Mouse (Mus musculus) kidney, embryonic 15.5 days (tissue): Measurements from ENCODE around the gene Car12. TPM values are rescaled to one million over a fixed set of nuclear protein-coding genes. Genes with fewer than 3 reads are reported as not detected.
A peak's percentile ranks its signal among the peaks of the same experiment; 100 is the strongest.

ENCODE experiments used
- ATAC-seq: fragments of 200-750 bp; cut with Nextera tagmentation; replicated peaks from 2 replicates; pipeline ENCODE4 v1.8.0; 2017; ENCODE audit warnings: moderate TSS enrichment; ENCODE audit not compliant: low FRiP score
- H3K27ac ChIP-seq: fragments of 300-500 bp; sonication (generic); 2 replicates; pipeline ENCODE4 v1.5.1; 2015; ENCODE audit warnings: mild to moderate bottlenecking, inconsistent platforms
- H3K27me3 ChIP-seq: fragments of 300-500 bp; sonication (generic); 2 replicates; pipeline ENCODE4 v1.6.1; 2015; ENCODE audit warnings: inconsistent platforms
- H3K36me3 ChIP-seq: fragments of 300-500 bp; sonication (generic); 2 replicates; pipeline ENCODE4 v1.6.1; 2015; ENCODE audit warnings: inconsistent platforms
- H3K4me1 ChIP-seq: fragments of 300-500 bp; sonication (generic); 2 replicates; pipeline ENCODE4 v1.6.1; 2015; ENCODE audit warnings: inconsistent platforms
- H3K4me2 ChIP-seq: fragments of 300-500 bp; sonication (generic); 2 replicates; pipeline ENCODE4 v1.6.1; 2015; ENCODE audit warnings: moderate library complexity, mild to moderate bottlenecking, inconsistent platforms
- H3K4me3 ChIP-seq: fragments of 300-500 bp; sonication (generic); replicated peaks from 2 replicates; pipeline ENCODE4 v1.5.1; 2015; ENCODE audit warnings: mild to moderate bottlenecking, inconsistent platforms
- H3K9ac ChIP-seq: fragments of 300-500 bp; sonication (generic); 2 replicates; pipeline ENCODE4 v1.6.1; 2015; ENCODE audit warnings: mild to moderate bottlenecking, inconsistent platforms
- H3K9me3 ChIP-seq: fragments of 300-500 bp; sonication (generic); replicated peaks from 2 replicates; pipeline ENCODE4 v1.6.1; 2016; ENCODE audit warnings: inconsistent platforms
- WGBS: fragments of 180-500 bp; shearing (Covaris S2); methylation state at CpG from one replicate; pipeline ENCODE4 v1.1.7; 2015; ENCODE audit warnings: mixed read lengths; 5-methylcytosine and 5-hydroxymethylcytosine counted together
- polyA plus RNA-seq: library from polyadenylated mRNA; unstranded; fragments of >200 nt; fragmentation: Nextera tagmentation; extraction: Ambion mirVana; gene quantifications from 2 replicates; pipeline ENCODE4 v1.2.1, GENCODE M21; 2015

Gene Car12
- polyA plus RNA-seq, 1 experiment from 2014 or later: 14.5 TPM

DNA sequence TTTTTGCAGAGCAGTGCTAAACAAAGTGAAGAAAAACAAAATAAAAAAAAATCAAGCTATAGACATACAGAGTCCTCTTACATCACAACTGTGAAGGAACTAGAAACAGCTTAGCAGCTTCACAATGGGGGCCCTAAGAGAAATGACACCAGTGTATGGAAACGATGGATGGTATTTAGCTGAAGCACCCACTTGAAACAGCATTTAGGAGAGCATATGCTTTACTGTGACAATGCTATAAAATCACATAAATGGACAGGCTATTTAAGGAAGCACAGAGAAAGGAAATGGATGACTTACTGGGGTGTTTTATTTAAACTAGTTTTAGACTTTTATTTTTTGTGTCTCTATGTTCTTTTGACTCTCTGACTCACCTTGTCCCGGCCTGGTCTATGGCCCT is 25.8 kb upstream of the Car12 start:
- no peaks in the 10 kb centered on the region for H3K9me3 ChIP-seq
- WGBS: 74% methylated on average over 2 of the region's 2 CpGs
- H3K27ac ChIP-seq: no peak overlapping the region
- H3K4me1 ChIP-seq: no peaks in the 10 kb centered on the region
- H3K36me3 ChIP-seq: no peaks in the 10 kb centered on the region
- H3K9ac ChIP-seq: no peak overlapping the region
- ATAC-seq: no peak
- no peak overlapping the region for H3K4me2 ChIP-seq
- H3K27me3 ChIP-seq: no peaks in the 10 kb centered on the region
- H3K4me3 ChIP-seq: no peak overlapping the region

DNA sequence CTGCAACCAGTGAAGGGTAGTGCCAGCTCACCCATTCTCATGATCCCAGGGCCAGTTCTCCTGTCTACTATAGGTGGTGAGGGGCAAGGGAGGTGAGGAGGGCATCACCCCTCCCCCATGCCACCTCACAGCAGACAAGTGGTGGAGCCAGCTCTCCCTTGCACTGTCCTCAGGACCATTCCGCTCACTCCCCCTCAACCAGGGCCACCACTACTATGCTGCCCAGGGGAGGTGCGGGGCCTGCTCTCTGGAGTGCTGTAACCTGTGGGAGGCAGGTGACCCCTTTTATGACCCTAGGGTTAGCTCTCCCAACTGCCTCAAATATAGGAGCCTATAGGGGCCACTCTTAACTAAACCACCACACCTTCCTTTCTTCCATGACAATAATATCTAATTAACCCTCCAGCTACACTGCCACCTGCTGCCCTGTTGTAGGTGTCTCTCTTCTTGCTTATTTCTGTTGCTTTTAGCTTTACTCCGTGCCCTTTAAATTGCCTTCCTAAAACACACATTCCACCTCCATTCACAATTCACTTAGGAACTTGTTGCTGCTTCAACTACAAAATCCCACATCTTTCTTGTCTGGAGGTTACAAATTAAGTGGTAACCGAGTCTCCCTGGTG is 21.7 kb upstream of the Car12 start:
- ATAC-seq: no peak
- H3K4me1 ChIP-seq: no peaks in the 10 kb centered on the region

DNA sequence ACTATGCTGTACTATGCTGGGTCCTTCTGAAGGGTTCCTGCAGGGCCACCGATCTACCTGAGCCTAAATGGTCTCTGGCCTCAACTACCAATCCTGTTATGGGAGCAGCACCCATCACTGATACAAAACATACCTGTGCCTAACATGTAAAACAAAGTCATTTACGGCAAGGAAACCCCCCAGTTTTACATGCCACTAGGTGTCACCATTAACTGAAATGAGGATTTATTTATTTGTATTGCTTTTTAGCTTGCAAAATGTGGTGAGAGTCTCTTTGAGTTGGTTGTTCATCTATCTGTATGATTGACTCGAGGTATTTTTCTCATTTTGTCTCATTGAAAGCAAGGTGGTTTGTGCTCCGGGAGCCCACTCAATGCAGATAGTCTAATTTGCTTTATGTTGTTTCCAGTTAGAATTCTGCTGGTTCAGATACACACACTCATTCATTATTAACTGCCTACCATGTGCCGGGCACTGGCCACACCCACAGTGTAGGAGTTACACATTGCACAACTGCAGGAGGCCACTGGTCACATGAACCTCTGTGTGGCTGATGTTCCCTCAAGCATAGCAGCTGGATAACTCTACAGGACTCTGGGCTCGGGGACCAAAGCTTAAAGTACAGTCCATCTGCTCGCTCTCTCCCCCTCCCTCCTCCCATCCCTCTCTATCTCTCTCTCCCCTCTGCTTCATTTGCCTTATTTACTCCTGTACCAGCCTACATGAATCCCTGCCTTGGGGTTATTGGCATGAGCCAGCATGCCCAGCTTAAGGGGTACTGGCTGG is 15.9 kb upstream of the Car12 start:
- 64% methylated on average over 7 of the region's 7 CpGs for WGBS
- H3K27me3 ChIP-seq: no peaks in the 10 kb centered on the region
- peak; percentile 95 for ATAC-seq

More for the DNA sequence above, 21.7 kb upstream of the Car12 start:
- H3K9ac ChIP-seq: no peak overlapping the region
- no peak overlapping the region for H3K4me2 ChIP-seq
- H3K36me3 ChIP-seq: no peaks in the 10 kb centered on the region
- no peaks in the 10 kb centered on the region for H3K9me3 ChIP-seq
- no peak overlapping the region for H3K27ac ChIP-seq
- WGBS: 69% methylated on average over 4 of the region's 4 CpGs
- H3K27me3 ChIP-seq: no peaks in the 10 kb centered on the region
- H3K4me3 ChIP-seq: no peak overlapping the region

DNA sequence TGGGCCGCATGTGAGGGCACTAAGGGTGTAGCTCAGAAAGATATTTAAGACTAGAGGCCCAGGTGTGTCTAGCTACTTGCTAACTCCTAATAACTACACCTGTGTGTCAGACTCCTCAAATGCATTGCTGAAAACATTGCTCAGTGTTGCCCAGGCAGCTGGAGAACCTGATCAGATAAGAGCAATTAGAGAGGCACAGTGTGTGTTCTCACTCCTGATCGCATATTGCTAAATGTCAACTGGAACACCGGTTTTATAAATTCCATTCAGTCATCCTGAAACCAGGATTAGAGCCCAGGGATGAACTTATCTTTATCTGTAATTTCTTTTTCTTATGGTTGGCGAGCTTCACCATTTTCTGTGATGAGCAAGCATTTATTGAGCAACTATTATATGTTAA is 13.7 kb upstream of the Car12 start:
- H3K4me3 ChIP-seq: no peak overlapping the region
- H3K4me1 ChIP-seq: peaks cover 10% of the 10 kb centered on the region
- H3K9ac ChIP-seq: no peak overlapping the region
- 86% methylated on average over 4 of the region's 4 CpGs for WGBS
- no peaks in the 10 kb centered on the region for H3K9me3 ChIP-seq
- H3K27me3 ChIP-seq: no peaks in the 10 kb centered on the region
- no peak for ATAC-seq
- no peak overlapping the region for H3K27ac ChIP-seq
- no peaks in the 10 kb centered on the region for H3K36me3 ChIP-seq
- H3K4me2 ChIP-seq: no peak overlapping the region

More for the DNA sequence above, 15.9 kb upstream of the Car12 start:
- peak overlapping the region; percentile 69 for H3K27ac ChIP-seq
- H3K4me2 ChIP-seq: 0 out of 2 replicates have a peak overlapping the region, but pooled peaks have one; percentile 2
- H3K36me3 ChIP-seq: no peaks in the 10 kb centered on the region
- H3K4me3 ChIP-seq: no peak overlapping the region
- no peak overlapping the region for H3K9ac ChIP-seq
- no peaks in the 10 kb centered on the region for H3K9me3 ChIP-seq
- peaks cover 10% of the 10 kb centered on the region for H3K4me1 ChIP-seq

DNA sequence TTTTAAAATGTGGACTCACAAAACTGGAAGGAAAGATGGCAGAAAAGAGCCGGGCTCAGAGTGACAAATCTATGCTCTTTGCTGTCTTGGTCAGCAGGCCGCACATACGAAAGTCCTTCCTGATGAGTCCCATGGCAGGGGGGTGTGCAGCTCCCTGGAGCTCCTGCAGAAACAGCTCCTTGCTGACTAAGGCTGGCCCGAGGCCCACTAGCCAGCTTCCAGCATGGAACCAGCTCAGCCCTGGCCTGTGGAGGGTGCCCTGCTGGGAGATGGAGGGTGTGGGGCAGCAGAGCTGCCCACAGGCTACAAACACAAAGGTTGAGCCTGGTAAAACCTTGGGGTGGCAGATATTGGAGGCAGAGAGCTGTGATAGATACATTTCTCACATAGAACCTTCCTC is 10.5 kb upstream of the Car12 start:
- H3K27ac ChIP-seq: no peak overlapping the region
- no peak overlapping the region for H3K9ac ChIP-seq
- no peaks in the 10 kb centered on the region for H3K36me3 ChIP-seq
- WGBS: 82% methylated on average over 4 of the region's 4 CpGs
- no peak overlapping the region for H3K4me3 ChIP-seq
- no peaks in the 10 kb centered on the region for H3K9me3 ChIP-seq
- no peaks in the 10 kb centered on the region for H3K27me3 ChIP-seq
- H3K4me2 ChIP-seq: no peak overlapping the region
- no peak for ATAC-seq
- peaks cover 12% of the 10 kb centered on the region for H3K4me1 ChIP-seq

DNA sequence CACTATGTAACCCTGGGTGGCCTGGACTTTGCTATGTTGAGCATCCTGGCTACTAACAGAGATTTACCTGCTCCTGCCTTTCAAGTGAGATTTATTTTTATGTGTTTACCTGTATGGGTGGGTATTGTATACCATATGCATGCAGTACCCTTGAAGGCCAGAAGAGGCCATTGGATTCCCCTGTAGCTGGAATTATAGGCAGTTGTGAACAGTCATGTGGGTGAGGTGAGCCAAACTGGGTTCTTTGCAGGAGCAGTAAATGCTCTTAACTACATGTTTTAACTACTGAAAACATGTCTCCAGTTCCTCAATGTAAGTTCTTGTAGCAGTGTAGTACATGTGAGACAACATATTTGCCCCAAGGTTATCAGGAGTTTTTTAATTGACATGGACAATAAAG is 8.1 kb upstream of the Car12 start:
- H3K27me3 ChIP-seq: peaks cover 3% of the 10 kb centered on the region; the same call in 1 of the 2 replicates
- no peaks in the 10 kb centered on the region for H3K9me3 ChIP-seq
- no peak overlapping the region for H3K4me3 ChIP-seq
- H3K4me2 ChIP-seq: no peak overlapping the region
- no peak overlapping the region for H3K9ac ChIP-seq
- H3K4me1 ChIP-seq: peaks cover 24% of the 10 kb centered on the region
- no peaks in the 10 kb centered on the region for H3K36me3 ChIP-seq
- no peak overlapping the region for H3K27ac ChIP-seq
- no peak for ATAC-seq

DNA sequence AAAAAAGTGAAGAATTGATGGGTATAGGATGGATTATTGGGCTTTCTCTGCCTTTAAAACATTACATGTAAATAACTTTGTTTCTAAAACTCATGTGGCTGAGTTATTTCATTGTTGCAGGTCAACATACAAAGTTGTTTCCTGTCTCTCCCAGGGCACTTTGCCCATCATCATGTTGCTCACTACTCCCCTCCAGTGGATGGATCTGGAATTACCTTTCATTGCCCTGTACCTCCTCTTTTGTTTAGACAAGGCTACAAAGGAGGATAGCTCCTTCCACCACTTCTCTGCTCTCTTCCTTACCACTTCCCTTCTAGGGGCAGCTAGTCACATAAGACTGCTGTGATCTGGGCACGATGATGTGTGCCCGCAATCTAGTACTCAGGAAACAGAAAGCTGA is 7.7 kb upstream of the Car12 start:
- Histone ChIP-seq H3K9me3 (no peaks in the 10 kb centered on the region), H3K27ac (no peak overlapping the region), H3K9ac (no peak overlapping the region), H3K4me2 (no peak overlapping the region), H3K27me3 (peaks cover 3% of the 10 kb centered on the region; the same call in 1 of the 2 replicates), H3K36me3 (no peaks in the 10 kb centered on the region), H3K4me3 (no peak overlapping the region), H3K4me1 (peaks cover 24% of the 10 kb centered on the region)
- 49% methylated on average over 2 of the region's 2 CpGs for WGBS
- no peak for ATAC-seq

DNA sequence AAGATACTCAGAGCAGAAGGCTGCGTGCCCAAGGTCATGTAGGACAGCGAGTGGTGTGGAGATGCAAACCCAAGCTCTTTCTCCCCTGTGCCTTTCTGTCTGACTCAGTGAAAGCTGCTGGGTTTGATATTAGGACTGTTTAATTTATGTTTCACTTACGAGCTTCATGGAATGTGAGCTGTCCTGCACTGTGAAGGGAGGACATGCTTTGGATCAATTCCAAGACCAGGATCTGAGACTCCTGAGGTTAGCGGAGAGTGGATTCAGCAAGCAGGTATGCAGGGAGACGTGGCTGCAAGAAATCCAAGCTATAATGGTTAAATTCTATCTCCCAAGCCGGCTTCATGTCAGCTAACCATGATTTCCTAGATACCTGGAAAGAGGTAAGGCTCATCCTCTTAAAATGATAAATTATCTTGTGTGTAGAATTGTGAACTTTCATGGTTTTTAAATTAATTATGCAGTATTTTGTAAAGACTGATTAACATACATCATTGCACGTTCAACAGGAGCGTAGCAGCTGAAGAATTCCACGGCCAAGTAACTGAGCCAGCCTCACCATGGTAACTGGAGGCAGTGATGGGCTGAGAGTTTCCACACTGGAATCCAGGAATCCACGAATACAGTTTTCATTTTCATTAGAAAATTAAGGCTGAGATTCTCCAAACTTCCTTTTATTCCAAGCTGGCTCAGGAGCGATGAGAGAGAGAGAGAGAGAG is 5.3 kb upstream of the Car12 start:
- Histone ChIP-seq H3K4me3 (no peak overlapping the region), H3K4me1 (peaks cover 29% of the 10 kb centered on the region), H3K36me3 (no peaks in the 10 kb centered on the region), H3K27me3 (peaks cover 19% of the 10 kb centered on the region), H3K9me3 (no peaks in the 10 kb centered on the region), H3K9ac (no peak overlapping the region), H3K27ac (peak overlapping the region; percentile 15; the same call in 1 of the 2 replicates), H3K4me2 (no peak overlapping the region)
- WGBS: 42% methylated on average over 11 of the region's 11 CpGs
- ATAC-seq: peak; percentile 54; the same call in 1 of the 2 replicates

DNA sequence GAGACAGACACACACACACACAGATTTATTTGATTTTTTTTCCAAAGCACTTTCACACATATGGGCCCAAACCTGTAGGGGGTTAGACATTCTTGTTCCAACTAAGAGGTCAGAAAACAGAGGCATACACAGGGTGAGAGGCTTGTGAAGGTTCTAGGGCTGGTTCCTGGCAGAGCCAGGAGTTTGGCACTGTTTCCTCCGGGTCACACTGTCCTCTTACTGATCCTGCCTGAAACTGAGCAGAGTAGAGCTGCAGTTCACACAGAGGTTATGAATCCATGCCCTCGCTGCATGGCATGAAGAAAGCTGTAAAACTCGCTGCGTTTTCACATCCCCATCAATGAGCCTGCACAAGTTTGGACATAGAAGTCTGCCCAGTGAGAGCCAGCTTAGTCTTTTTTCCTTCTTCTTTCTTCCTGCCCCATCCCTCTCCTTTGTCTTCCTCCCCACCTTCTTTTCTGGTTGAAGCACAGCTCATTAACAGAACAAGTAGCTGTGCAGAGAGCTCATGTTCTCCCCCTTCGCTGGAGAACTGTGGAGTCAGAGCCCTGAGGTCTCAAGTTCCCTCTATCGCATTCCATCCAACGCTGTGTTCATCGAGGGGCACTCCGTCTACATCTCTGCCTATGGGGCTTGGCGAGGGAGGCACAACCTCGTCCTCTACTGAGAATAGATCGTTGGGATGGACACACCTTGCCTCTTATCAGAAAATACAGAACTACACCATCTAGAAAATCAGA is 4.5 kb upstream of the Car12 start:
- no peak overlapping the region for H3K4me3 ChIP-seq
- H3K9ac ChIP-seq: no peak overlapping the region
- H3K4me1 ChIP-seq: peaks cover 35% of the 10 kb centered on the region
- peaks cover 21% of the 10 kb centered on the region for H3K27me3 ChIP-seq
- H3K9me3 ChIP-seq: no peaks in the 10 kb centered on the region
- H3K4me2 ChIP-seq: 0 out of 2 replicates have a peak overlapping the region, but pooled peaks have one; percentile 8
- H3K27ac ChIP-seq: peak overlapping the region; percentile 15; the same call in 1 of the 2 replicates
- ATAC-seq: peak; percentile 30; the same call in 1 of the 2 replicates
- 32% methylated on average over 12 of the region's 12 CpGs for WGBS
- no peaks in the 10 kb centered on the region for H3K36me3 ChIP-seq

DNA sequence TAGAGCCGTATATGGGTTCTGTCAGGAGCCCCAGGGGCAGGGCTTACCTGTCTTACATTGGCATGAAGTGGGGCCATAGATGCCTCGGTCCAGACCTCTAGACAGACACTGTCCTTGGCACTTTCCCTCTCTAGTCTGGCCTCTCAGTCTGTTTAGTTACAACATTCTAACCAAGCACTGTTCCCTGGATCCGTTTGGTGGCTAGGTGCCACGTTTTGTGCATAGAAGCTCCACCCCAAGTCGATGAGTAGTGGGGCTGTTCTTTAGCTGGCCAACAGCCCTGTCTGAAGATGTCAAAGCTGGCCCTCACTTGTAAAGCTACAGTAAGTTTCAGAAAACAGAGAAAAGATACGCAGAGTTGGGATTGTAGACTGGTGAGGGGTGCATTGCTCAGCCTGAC is 2.9 kb upstream of the Car12 start:
- ATAC-seq: no peak
- 80% methylated on average over 6 of the region's 6 CpGs for WGBS

DNA sequence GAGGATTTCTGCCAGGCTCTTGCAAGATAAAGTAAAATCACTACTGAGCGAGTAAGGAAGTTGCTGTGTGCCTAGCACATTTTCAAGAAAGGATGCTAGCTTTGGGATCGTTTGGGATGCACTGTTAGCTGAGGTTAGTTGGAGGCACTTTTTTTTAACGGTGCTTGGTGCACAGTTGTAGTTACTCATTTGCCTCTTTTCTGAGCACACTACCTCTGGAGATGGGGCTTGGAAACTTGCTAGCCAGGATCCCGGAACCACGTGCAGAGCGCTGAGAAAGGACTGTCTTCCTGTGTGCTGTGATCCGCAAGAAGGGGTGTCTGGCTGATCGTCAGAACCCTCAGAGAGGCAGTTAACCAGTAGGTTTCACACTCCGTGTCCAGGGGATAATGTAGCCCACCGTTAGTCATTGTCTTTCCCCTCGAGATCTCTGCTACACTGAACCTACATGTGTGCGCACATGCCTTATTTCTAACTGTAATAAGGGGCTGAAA is 583 bp downstream of the Car12 start:
- Histone ChIP-seq H3K36me3 (no peaks in the 10 kb centered on the region), H3K9ac (0 out of 2 replicates have a peak overlapping the region, but pooled peaks have one; percentile 8), H3K27me3 (peaks cover 36% of the 10 kb centered on the region), H3K4me2 (peak overlapping the region; percentile 86), H3K4me1 (peaks cover 25% of the 10 kb centered on the region), H3K4me3 (peak overlapping the region; percentile 49), H3K27ac (no peak overlapping the region), H3K9me3 (no peaks in the 10 kb centered on the region)
- WGBS: 13% methylated on average over 12 of the region's 12 CpGs
- peak; percentile 31; the same call in 1 of the 2 replicates for ATAC-seq

More for the DNA sequence above, 2.9 kb upstream of the Car12 start:
- Histone ChIP-seq H3K27me3 (peaks cover 32% of the 10 kb centered on the region), H3K9ac (no peak overlapping the region), H3K4me1 (peaks cover 43% of the 10 kb centered on the region), H3K4me2 (no peak overlapping the region), H3K4me3 (no peak overlapping the region), H3K27ac (no peak overlapping the region), H3K36me3 (no peaks in the 10 kb centered on the region), H3K9me3 (no peaks in the 10 kb centered on the region)
